Mouse (Mus musculus) spleen, adult 2 months (tissue): Measurements from ENCODE around the gene Syt16.

Experiments
- CTCF ChIP-seq: fragments of 200-500 bp; IDR thresholded peaks from 2 replicates; pipeline ENCODE4 v1.5.1; 2011; ENCODE audit warnings: mild to moderate bottlenecking, inconsistent platforms; ENCODE audit not compliant: insufficient read depth, insufficient read length, insufficient replicate concordance; ENCODE audit errors: extremely low read depth
- POLR2A ChIP-seq: fragments of 200-500 bp; IDR thresholded peaks from 2 replicates; pipeline ENCODE4 v1.6.1; 2011; ENCODE audit warnings: low read depth, low read length, inconsistent platforms

GRCm38 (mm10) chr12:74081122-74081521 lies 83.7 kb downstream of the Syt16 start:
- TF ChIP-seq CTCF (no peak), POLR2A (no peak)
